Mouse (Mus musculus) liver, embryonic 11.5 days (tissue): Measurements from ENCODE around the gene Foxf2. TPM values are rescaled to one million over a fixed set of nuclear protein-coding genes. Genes with fewer than 3 reads are reported as not detected.

Source experiments
- ATAC-seq: fragments of 200-750 bp; cut with Nextera tagmentation; replicated peaks from 2 replicates; pipeline ENCODE4 v1.8.0; 2017; ENCODE audit warnings: moderate number of reproducible peaks, mild to moderate bottlenecking, moderate TSS enrichment, moderate library complexity; ENCODE audit not compliant: low FRiP score
- DNase-seq: peaks from one replicate; pipeline ENCODE4 v3.0.0-alpha.2; 2017; ENCODE audit warnings: low spot score
- H3K27ac ChIP-seq: fragments of 300-500 bp; sonication (generic); 2 replicates; pipeline ENCODE4 v1.5.1; 2014; ENCODE audit warnings: mild to moderate bottlenecking, low read depth, low read length, control low read depth
- H3K27me3 ChIP-seq: fragments of 300-500 bp; sonication (generic); replicated peaks from 2 replicates; pipeline ENCODE4 v1.6.1; 2014; ENCODE audit warnings: low read length, mixed read lengths; ENCODE audit not compliant: control insufficient read depth, insufficient read depth
- H3K36me3 ChIP-seq: fragments of 300-500 bp; sonication (generic); 2 replicates; pipeline ENCODE4 v1.6.1; 2014; ENCODE audit warnings: mild to moderate bottlenecking, low read length, moderate library complexity, mixed read lengths; ENCODE audit not compliant: control insufficient read depth, insufficient read depth
- H3K4me1 ChIP-seq: fragments of 300-500 bp; sonication (generic); replicated peaks from 2 replicates; pipeline ENCODE4 v1.6.1; 2014; ENCODE audit warnings: low read length, mixed read lengths; ENCODE audit not compliant: control insufficient read depth, insufficient read depth
- H3K4me2 ChIP-seq: fragments of 300-500 bp; sonication (generic); 2 replicates; pipeline ENCODE4 v1.6.1; 2014; ENCODE audit warnings: mild to moderate bottlenecking, control low read depth, moderate library complexity
- H3K4me3 ChIP-seq: fragments of 300-500 bp; sonication (generic); 2 replicates; pipeline ENCODE4 v1.5.1; 2014; ENCODE audit warnings: low read depth, low read length, control low read depth
- H3K9ac ChIP-seq: fragments of 300-500 bp; sonication (generic); 2 replicates; pipeline ENCODE4 v1.6.1; 2014; ENCODE audit warnings: low read depth, low read length, control low read depth
- H3K9me3 ChIP-seq: fragments of 300-500 bp; sonication (generic); 2 replicates; pipeline ENCODE4 v1.6.1; 2016; ENCODE audit warnings: low read length, inconsistent platforms, mixed read lengths; ENCODE audit not compliant: control insufficient read depth
- WGBS: fragments of 180-500 bp; shearing (Covaris S2); extraction: QIAGEN DNeasy Blood & Tissue Kit; methylation state at CpG from one replicate; pipeline ENCODE4 v1.1.7; 2014; 5-methylcytosine and 5-hydroxymethylcytosine counted together
- polyA plus RNA-seq: library from polyadenylated mRNA; unstranded; fragments of >200 nt; fragmentation: Nextera tagmentation; extraction: Ambion mirVana; gene quantifications from 2 replicates; pipeline ENCODE4 v1.2.1, GENCODE M21; 2014

Foxf2 gene
- polyA plus RNA-seq, 1 experiment from 2014 or later = 0.70 TPM

DNA sequence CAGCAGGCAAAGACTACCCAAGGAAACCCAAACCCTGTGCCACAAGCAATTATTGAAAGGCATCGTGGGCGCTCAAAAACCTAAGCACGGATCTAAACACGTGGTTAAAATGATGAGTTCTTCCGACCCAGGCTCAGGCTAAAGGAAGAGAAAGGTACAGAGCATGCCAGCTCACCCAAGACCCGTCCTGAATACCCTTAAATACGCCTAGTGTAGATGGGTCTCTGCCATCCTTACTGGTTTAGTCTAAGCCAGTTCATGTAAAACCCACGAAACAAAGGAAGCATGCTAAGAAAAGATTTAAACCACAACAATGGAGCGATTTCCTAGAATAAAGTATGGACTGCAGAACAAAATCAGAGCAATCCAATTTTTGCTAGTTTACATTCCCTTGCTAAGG, 3.9 kb upstream of the Foxf2 start:
- Histone ChIP-seq H3K9ac (no peak overlapping the region), H3K27ac (no peak overlapping the region), H3K9me3 (no peaks in the 10 kb centered on the region), H3K4me1 (peaks cover 2% of the 10 kb centered on the region; the same call in 1 of the 2 replicates), H3K4me3 (no peak overlapping the region), H3K36me3 (no peaks in the 10 kb centered on the region), H3K27me3 (peaks cover 97% of the 10 kb centered on the region), H3K4me2 (no peak overlapping the region)
- 5% methylated on average over 9 of the region's 9 CpGs for WGBS
- DNase-seq (no peak), ATAC-seq (no peak)

DNA sequence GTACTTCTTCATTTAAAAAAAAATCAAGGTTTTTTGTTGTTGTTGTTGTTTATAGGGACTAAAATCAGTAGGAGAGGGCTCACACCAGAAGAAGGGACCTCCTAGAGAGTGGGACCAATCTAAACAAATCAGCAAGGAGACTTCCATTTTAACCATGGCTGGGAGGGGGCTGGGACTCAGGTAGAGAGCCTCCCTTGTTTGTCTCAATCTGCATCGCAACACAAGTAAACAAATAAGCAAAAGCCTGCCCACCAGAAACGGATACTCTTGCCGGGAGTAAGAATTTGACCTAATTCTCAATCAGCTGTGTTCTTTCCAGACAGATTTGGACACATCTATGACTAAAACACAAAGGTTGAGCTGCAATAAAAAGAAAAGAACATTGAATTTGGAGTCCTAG, 3.2 kb upstream of the Foxf2 start:
- WGBS = 2% methylated on average over 3 of the region's 3 CpGs
- ATAC-seq (no peak), DNase-seq (no peak)
- H3K9ac ChIP-seq = no peak overlapping the region
- H3K4me2 ChIP-seq = no peak overlapping the region
- H3K9me3 ChIP-seq = no peaks in the 10 kb centered on the region
- H3K4me1 ChIP-seq = peaks cover 4% of the 10 kb centered on the region; the same call in 1 of the 2 replicates
- no peaks in the 10 kb centered on the region for H3K36me3 ChIP-seq
- H3K27ac ChIP-seq = no peak overlapping the region
- H3K4me3 ChIP-seq = no peak overlapping the region
- peaks cover 97% of the 10 kb centered on the region for H3K27me3 ChIP-seq

DNA sequence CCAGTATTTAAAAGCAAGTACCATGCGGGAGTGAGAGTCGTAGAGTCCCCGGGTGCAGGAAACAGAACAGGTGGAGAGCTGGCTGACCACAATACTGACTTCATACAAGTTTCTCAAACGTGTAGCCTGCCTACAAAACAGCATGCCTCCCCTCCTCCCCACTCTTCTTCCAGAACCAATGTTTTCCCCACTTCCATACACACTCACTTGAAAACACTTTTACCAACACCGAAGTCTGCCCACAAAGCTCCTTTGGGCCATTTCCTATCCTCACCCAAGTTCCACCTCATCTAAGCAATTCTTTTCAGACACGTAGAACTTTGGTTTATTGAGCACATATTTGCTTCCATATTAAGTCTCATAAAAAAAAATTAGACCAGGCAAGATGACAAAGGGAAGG, 2.3 kb upstream of the Foxf2 start:
- Histone ChIP-seq H3K4me3 (no peak overlapping the region), H3K27me3 (peaks cover 99% of the 10 kb centered on the region), H3K27ac (no peak overlapping the region), H3K9me3 (no peaks in the 10 kb centered on the region), H3K4me1 (peaks cover 4% of the 10 kb centered on the region; the same call in 1 of the 2 replicates), H3K4me2 (no peak overlapping the region), H3K36me3 (no peaks in the 10 kb centered on the region), H3K9ac (no peak overlapping the region)
- ATAC-seq = no peak
- WGBS = 3% methylated on average over 6 of the region's 6 CpGs
- no peak for DNase-seq

DNA sequence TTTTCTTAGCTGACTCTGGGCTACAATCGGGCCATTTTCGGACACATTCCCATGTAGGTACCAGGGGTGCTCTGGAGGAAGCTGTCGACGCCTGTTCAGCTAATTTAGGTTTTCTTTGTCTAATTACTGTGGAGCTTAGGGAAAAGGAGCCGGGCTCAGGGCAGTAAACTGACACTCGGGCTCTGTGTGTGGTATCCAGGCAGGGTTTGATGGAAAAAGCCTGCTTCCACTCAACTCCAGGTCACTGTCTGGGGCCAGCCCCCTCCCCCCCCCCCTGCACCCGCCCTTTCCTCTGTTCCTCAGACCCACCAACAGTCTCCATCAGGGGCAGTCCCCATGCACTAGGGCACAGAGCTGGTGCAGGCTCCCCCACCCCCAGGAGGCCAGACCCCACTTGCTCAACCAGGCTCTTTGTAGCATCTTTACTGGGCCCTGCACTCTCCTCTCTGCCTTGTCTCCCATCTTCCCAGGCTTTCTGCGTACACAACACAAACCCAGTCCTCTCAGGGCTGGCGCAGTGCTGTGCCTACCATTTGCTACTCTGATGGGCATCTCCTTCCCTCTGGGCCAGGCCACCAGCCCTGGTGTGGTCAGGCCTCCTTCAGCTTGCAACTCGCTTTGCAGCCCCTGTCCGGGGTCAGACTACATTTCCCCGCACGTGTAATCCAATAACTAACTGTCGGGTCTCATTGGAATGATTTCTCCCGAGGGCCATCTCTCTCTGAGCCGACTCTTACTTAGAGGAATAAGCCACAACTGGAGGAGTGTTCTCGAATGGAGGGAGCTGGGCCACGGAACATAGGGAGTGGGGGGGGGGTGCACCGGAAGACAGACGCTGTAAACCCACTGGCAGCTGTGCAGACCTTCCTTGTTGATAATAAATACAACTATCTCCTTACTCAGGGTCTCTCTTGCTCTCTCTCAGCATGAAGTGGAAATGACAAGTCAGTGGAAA, 1.4 kb upstream of the Foxf2 start:
- peaks cover 99% of the 10 kb centered on the region for H3K27me3 ChIP-seq
- no peak for ATAC-seq
- H3K4me1 ChIP-seq = peaks cover 4% of the 10 kb centered on the region; the same call in 1 of the 2 replicates
- no peaks in the 10 kb centered on the region for H3K9me3 ChIP-seq
- H3K4me3 ChIP-seq = no peak overlapping the region
- WGBS = 4% methylated on average over 20 of the region's 20 CpGs
- no peak overlapping the region for H3K9ac ChIP-seq
- no peak overlapping the region for H3K4me2 ChIP-seq
- H3K27ac ChIP-seq = no peak overlapping the region
- DNase-seq = peak; percentile 37
- no peaks in the 10 kb centered on the region for H3K36me3 ChIP-seq

DNA sequence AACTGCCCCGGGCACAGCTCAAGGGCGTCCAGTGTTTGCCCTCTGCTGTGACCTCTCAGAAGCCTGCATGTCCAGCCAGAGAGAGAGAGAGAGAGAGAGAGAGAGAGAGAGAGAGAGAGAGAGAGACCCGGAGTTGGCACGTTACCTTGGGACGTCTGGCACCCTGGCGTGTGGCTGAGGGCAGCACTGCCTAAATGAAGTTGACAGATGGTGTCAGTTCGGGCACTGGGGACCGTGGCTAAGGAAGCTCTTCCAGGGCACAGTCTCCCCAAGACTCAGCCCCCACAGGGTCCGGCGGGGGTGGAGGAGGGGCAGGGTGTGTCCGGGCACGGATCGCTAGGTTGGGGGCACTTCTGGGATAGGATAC, 667 bp upstream of the Foxf2 start:
- Histone ChIP-seq H3K4me1 (peaks cover 4% of the 10 kb centered on the region; the same call in 1 of the 2 replicates), H3K9me3 (no peaks in the 10 kb centered on the region), H3K4me3 (peak overlapping the region; percentile 46), H3K4me2 (peak overlapping the region; percentile 69), H3K27ac (no peak overlapping the region), H3K27me3 (peaks cover 99% of the 10 kb centered on the region), H3K36me3 (no peaks in the 10 kb centered on the region), H3K9ac (no peak overlapping the region)
- 2% methylated on average over 13 of the region's 13 CpGs for WGBS
- ATAC-seq = no peak
- no peak for DNase-seq

DNA sequence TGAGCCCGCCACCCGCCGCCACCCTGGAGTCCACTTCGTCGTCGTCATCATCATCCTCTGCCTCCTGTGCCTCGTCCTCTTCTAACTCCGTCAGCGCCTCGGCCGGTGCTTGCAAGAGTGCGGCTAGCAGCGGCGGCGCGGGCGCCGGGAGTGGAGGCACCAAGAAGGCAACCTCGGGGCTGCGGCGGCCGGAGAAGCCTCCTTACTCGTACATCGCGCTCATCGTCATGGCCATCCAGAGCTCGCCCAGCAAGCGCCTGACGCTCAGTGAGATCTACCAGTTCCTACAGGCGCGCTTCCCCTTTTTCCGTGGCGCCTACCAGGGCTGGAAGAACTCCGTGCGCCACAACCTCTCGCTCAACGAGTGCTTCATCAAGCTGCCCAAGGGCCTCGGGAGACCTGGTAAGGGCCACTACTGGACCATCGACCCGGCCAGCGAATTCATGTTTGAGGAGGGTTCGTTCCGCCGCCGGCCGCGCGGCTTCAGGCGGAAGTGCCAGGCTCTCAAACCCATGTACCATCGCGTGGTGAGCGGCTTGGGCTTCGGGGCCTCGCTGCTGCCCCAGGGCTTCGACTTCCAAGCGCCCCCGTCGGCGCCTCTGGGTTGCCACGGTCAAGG, 676 bp downstream of the Foxf2 start:
- DNase-seq = no peak
- H3K36me3 ChIP-seq = no peaks in the 10 kb centered on the region
- H3K4me1 ChIP-seq = peaks cover 4% of the 10 kb centered on the region; the same call in 1 of the 2 replicates
- peak overlapping the region; percentile 46 for H3K4me3 ChIP-seq
- H3K9ac ChIP-seq = no peak overlapping the region
- peaks cover 99% of the 10 kb centered on the region for H3K27me3 ChIP-seq
- no peak overlapping the region for H3K27ac ChIP-seq
- peak overlapping the region; percentile 69 for H3K4me2 ChIP-seq
- no peaks in the 10 kb centered on the region for H3K9me3 ChIP-seq
- no peak for ATAC-seq
- under 1% methylated on average over 59 of the region's 60 CpGs for WGBS

DNA sequence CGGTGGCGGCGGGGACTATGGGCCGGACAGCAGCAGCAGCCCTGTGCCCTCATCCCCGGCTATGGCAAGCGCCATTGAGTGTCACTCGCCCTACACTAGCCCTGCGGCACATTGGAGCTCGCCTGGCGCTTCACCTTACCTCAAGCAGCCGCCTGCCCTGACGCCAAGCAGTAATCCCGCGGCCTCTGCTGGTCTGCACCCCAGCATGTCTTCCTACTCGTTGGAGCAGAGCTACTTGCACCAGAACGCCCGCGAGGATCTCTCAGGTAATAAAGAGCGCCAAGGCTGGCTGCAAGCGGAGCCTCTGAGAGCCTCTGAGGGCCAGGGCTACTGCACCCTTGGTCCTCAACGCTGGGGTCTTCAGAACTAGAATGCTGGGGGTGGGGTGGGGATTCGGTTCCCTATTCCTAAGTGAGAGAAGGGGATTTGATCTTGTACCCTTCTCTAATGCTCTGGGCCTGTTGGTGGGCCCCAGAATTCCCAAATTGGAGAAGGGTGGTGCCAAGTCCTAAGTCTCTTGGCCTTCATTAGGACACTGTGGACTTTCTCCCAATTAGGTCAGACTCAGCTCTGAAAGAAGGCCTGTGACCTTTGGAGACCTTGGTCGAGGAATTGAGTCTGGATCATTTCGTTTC, 1.5 kb downstream of the Foxf2 start:
- Histone ChIP-seq H3K4me2 (peak overlapping the region; percentile 69), H3K9ac (no peak overlapping the region), H3K4me3 (peak overlapping the region; percentile 46; the same call in 1 of the 2 replicates), H3K4me1 (peaks cover 4% of the 10 kb centered on the region; the same call in 1 of the 2 replicates), H3K27me3 (peaks cover 99% of the 10 kb centered on the region), H3K36me3 (no peaks in the 10 kb centered on the region), H3K27ac (no peak overlapping the region), H3K9me3 (no peaks in the 10 kb centered on the region)
- 3% methylated on average over 24 of the region's 24 CpGs for WGBS
- ATAC-seq = no peak
- DNase-seq = no peak

DNA sequence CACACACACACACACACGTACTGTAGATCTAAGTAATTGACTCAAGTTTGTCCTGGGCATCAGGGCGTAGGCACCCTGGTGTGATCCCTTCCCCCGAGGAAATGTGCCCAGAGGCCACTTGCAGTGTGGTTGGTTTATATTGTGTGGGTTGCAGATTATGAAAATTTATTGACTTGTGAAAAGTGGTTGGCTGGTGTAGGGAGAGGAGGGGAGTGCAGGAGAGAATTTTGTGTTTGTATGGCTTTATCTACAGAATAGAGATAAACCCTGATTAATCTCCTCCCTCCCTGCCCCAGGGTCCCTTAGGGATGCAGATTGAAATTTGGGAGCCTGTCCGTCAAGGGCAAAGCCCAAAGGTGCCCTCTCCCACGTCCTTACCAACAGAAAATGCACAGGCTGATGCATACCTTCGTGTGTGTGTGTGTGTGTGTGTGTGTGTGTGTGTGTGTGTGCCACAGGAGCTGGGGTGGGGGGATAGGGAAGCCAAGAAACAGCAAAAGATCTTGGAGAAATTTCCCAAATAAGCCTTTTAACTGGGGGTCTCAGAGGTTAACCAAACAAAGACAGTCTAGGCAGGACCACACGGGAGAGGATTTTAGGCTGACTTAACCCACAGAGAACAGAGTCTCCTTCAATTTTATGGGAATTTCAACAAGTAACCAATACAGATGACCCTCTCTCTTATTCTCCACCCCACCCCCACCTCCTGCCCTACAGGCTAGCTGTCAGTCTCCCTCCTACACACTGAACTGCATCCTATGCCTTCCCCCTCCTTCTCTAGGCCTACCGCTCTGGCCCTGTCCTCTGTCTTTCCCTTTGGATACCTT, 2.5 kb downstream of the Foxf2 start:
- Histone ChIP-seq H3K4me3 (peak overlapping the region; percentile 3; the same call in 1 of the 2 replicates), H3K27ac (no peak overlapping the region), H3K4me2 (no peak overlapping the region), H3K9ac (no peak overlapping the region), H3K27me3 (peaks cover 93% of the 10 kb centered on the region), H3K36me3 (no peaks in the 10 kb centered on the region), H3K4me1 (peaks cover 4% of the 10 kb centered on the region; the same call in 1 of the 2 replicates), H3K9me3 (no peaks in the 10 kb centered on the region)
- no peak for DNase-seq
- WGBS = 15% methylated on average over 8 of the region's 8 CpGs
- no peak for ATAC-seq
